Mouse (Mus musculus): Measurements from ENCODE around the gene Jsrp1. TPM values are rescaled to one million over a fixed set of nuclear protein-coding genes. Genes with fewer than 3 reads are reported as not detected.

Jsrp1 gene
- total and polyA plus RNA-seq, 3 experiments: 0.39 TPM; not detected in 2

DNA sequence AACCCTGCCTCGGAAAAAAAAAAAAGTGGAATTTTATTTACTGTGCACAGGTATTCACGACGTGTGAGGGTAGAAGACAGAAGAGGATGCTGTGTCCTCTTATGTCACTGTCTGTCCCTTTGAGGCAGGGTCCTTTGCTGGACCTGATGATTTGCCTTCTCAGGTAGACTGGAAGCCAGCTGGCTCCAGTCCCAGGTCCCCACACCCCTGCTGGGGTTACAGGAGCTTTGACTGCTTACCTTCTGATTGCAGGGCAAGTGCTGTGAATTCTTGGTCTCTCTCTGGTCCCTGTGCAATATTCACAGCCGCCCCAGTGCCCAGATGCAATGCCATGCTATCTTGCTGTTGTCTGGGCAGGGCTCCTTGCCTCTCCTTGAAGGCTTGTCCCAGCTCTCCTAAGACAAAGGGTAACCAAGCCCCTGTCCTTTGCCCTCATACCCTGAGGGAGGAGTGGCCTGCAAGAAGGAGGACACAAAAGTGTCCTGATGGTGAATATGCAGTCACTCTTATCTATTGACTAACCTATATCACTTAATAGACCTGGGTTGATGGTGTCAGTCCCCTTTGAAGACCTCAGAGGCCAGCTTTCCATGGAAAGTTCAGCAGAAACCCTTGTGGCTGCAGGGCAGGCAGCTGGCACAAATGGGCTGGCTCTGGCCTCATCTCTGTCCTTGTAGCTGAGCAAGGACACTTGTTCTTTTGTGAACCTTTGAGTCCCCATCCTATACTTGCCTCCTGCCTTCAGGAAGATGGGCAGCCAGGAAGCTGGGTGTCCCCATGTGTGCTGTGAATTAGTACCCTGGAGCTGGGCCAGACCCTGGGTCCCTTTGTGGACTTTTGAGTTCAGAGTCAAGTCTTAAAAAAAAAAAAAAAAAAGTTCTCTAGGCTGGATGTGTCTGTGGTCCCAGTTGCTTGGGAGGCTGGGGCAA lies 52.4 kb downstream of the Jsrp1 start:
- Histone ChIP-seq H3K9ac (ENCODE audit: control insufficient read depth, low read depth, low read length, poor library complexity, severe bottlenecking) (no peak overlapping the region), H3K4me3 (ENCODE audit: control insufficient read depth in 1 of 2, insufficient read depth in 1 of 2, low read depth in 2 of 2, low read length in 2 of 2) (no peak overlapping the region), H3K79me2 (ENCODE audit: control insufficient read depth, insufficient read depth, low read length, poor library complexity) (peaks cover 80% of the 10 kb centered on the region), H3K36me3 (ENCODE audit: control insufficient read depth in 1 of 2, insufficient read depth in 2 of 2, low read length in 2 of 2) (peaks cover 4 to 11% of the 10 kb centered on the region in 2 experiments), H3K9me3 (replicated peaks; ENCODE audit: insufficient read depth, low read length) (no peaks in the 10 kb centered on the region), H3K27me3 (ENCODE audit: control insufficient read depth in 1 of 2, insufficient read depth in 2 of 2, low read length in 2 of 2) (no peaks in the 10 kb centered on the region), H3K27ac (ENCODE audit: control insufficient read depth, low read depth, low read length) (no peak overlapping the region), H3K4me1 (ENCODE audit: control insufficient read depth in 1 of 2, insufficient read depth in 2 of 2, low read length in 2 of 2) (peaks cover 3 to 19% of the 10 kb centered on the region in 2 experiments)
- no peak for TF ChIP-seq SIN3A (IDR thresholded peaks at IDR 0.05; ENCODE audit: low read length)
- no peak for DNase-seq (ENCODE audit: low read depth, low spot score)

DNA sequence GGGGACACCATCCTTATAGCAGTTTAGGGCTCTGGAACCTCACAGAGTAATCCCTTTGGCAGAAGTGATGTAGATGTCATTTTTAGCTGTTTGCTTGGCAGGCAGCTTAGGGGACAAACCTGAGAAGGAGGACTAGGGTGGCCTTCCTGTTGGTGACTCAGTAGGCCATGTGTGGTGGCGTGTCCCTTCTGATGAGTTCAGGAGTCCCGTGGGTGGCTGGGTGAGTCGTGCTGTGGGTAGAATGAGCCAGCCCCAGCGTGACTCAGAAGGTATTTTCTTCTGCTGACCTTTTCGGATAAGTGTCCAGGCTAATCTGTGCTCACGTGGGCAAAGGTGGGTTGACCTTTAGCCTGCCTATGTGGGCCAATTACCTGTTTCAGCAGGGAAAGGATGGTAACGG lies 54.6 kb downstream of the Jsrp1 start:
- TF ChIP-seq JUND (IDR thresholded peaks at IDR 0.05; ENCODE audit: low read depth, low read length): no peak
- TF ChIP-seq NELFE (IDR thresholded peaks at IDR 0.05; ENCODE audit: low read depth, low read length): no peak
- TF ChIP-seq MAX (IDR thresholded peaks at IDR 0.05; ENCODE audit: low read length): no peak
- TF ChIP-seq USF2 (IDR thresholded peaks at IDR 0.05; ENCODE audit: borderline replicate concordance in 1 of 2, insufficient read depth in 1 of 2, low read depth in 1 of 2, low read length in 2 of 2): 0 out of 4 replicates have a peak, but pooled peaks of 1 of the 2 experiments have one; percentile 4
- no peak for TF ChIP-seq MXI1 (IDR thresholded peaks at IDR 0.05; ENCODE audit: low read depth, low read length)
- H3K79me2 ChIP-seq (ENCODE audit: control insufficient read depth, insufficient read depth, low read length, poor library complexity): peaks cover 84% of the 10 kb centered on the region
- peaks cover 6 to 26% of the 10 kb centered on the region in 2 experiments for H3K4me1 ChIP-seq (ENCODE audit: control insufficient read depth in 1 of 2, insufficient read depth in 2 of 2, low read length in 2 of 2)
- no peak for DNase-seq (ENCODE audit: low read depth, low spot score)
- no peak overlapping the region for H3K27ac ChIP-seq (ENCODE audit: control insufficient read depth, low read depth, low read length)
- no peak overlapping the region for H3K9ac ChIP-seq (ENCODE audit: control insufficient read depth, low read depth, low read length, poor library complexity, severe bottlenecking)
- H3K36me3 ChIP-seq (ENCODE audit: control insufficient read depth in 1 of 2, insufficient read depth in 2 of 2, low read length in 2 of 2): peaks cover 4 to 8% of the 10 kb centered on the region in 2 experiments
- H3K4me3 ChIP-seq (ENCODE audit: control insufficient read depth in 1 of 2, insufficient read depth in 1 of 2, low read depth in 2 of 2, low read length in 2 of 2): no peak overlapping the region
- no peaks in the 10 kb centered on the region for H3K9me3 ChIP-seq (replicated peaks; ENCODE audit: insufficient read depth, low read length)
- H3K27me3 ChIP-seq (ENCODE audit: control insufficient read depth in 1 of 2, insufficient read depth in 2 of 2, low read length in 2 of 2): no peaks in the 10 kb centered on the region

Other genes with a start within 250 kb of the Jsrp1 start
- 30.0 and 37.1 TPM in 2 replicates for gene Klf16, start 236.2 kb downstream of the Jsrp1 start, total RNA-seq (2012; rRNA removed)
- 10 to 100 TPM in 1 of 2 experiments, not detected in 1; 51.1 TPM for gene Klf16, start 236.2 kb downstream of the Jsrp1 start, polyA plus RNA-seq (2012; ENCODE audit: insufficient read depth in 1 of 2, insufficient read length in 2 of 2, low read depth in 1 of 2, low replicate concordance in 2 of 2, missing spikeins in 1 of 2)
- 89.6 and 98.5 TPM in 2 replicates for gene Abhd17a, start 223.2 kb downstream of the Jsrp1 start, total RNA-seq (2012; rRNA removed)
- 100 to 1,000 TPM in 1 of 2 experiments, 10 to 100 TPM in 1; 96.2 to 136 TPM for gene Abhd17a, start 223.2 kb downstream of the Jsrp1 start, polyA plus RNA-seq (2012; ENCODE audit: insufficient read depth in 1 of 2, insufficient read length in 2 of 2, low read depth in 1 of 2, low replicate concordance in 2 of 2, missing spikeins in 1 of 2)
- 34.2 and 36.5 TPM in 2 replicates for gene Scamp4, start 210.6 kb downstream of the Jsrp1 start, total RNA-seq (2012; rRNA removed)
- 100 to 1,000 TPM in 1 of 2 experiments, not detected in 1; 140 TPM for gene Scamp4, start 210.6 kb downstream of the Jsrp1 start, polyA plus RNA-seq (2012; ENCODE audit: insufficient read depth in 1 of 2, insufficient read length in 2 of 2, low read depth in 1 of 2, low replicate concordance in 2 of 2, missing spikeins in 1 of 2)
- gene Adat3, start 210.6 kb downstream of the Jsrp1 start, total RNA-seq (2012; rRNA removed): 7.2 and 7.7 TPM in 2 replicates
- gene Adat3, start 210.6 kb downstream of the Jsrp1 start, polyA plus RNA-seq (2012; ENCODE audit: insufficient read depth in 1 of 2, insufficient read length in 2 of 2, low read depth in 1 of 2, low replicate concordance in 2 of 2, missing spikeins in 1 of 2): 1 to 10 TPM in 1 of 2 experiments, not detected in 1; 7.4 TPM
- gene Gm49322, start 207.5 kb downstream of the Jsrp1 start, total RNA-seq (2012; rRNA removed): 1.4 and 1.8 TPM in 2 replicates
- gene Gm49322, start 207.5 kb downstream of the Jsrp1 start, polyA plus RNA-seq (2012; ENCODE audit: insufficient read depth in 1 of 2, insufficient read length in 2 of 2, low read depth in 1 of 2, low replicate concordance in 2 of 2, missing spikeins in 1 of 2): 1 to 10 TPM in 1 of 2 experiments, not detected in 1; 2.1 TPM
- gene Csnk1g2, start 190.7 kb downstream of the Jsrp1 start, total RNA-seq (2012; rRNA removed): 125 and 132 TPM in 2 replicates
- 100 to 1,000 TPM in 1 of 2 experiments, not detected in 1; 231 TPM for gene Csnk1g2, start 190.7 kb downstream of the Jsrp1 start, polyA plus RNA-seq (2012; ENCODE audit: insufficient read depth in 1 of 2, insufficient read length in 2 of 2, low read depth in 1 of 2, low replicate concordance in 2 of 2, missing spikeins in 1 of 2)
- gene Btbd2, start 156.4 kb downstream of the Jsrp1 start, total RNA-seq (2012; rRNA removed): 35.4 and 43.1 TPM in 2 replicates
- gene Btbd2, start 156.4 kb downstream of the Jsrp1 start, polyA plus RNA-seq (2012; ENCODE audit: insufficient read depth in 1 of 2, insufficient read length in 2 of 2, low read depth in 1 of 2, low replicate concordance in 2 of 2, missing spikeins in 1 of 2): 10 to 100 TPM in 1 of 2 experiments, not detected in 1; 81.8 TPM
- gene Mknk2, start 135.4 kb downstream of the Jsrp1 start, total RNA-seq (2012; rRNA removed): 68.6 and 87.1 TPM in 2 replicates
- 100 to 1,000 TPM in 1 of 2 experiments, 10 to 100 TPM in 1; 47.4 to 184 TPM for gene Mknk2, start 135.4 kb downstream of the Jsrp1 start, polyA plus RNA-seq (2012; ENCODE audit: insufficient read depth in 1 of 2, insufficient read length in 2 of 2, low read depth in 1 of 2, low replicate concordance in 2 of 2, missing spikeins in 1 of 2)
- 38.3 and 38.7 TPM in 2 replicates for gene Mob3a, start 111.5 kb downstream of the Jsrp1 start, total RNA-seq (2012; rRNA removed)
- gene Mob3a, start 111.5 kb downstream of the Jsrp1 start, polyA plus RNA-seq (2012; ENCODE audit: insufficient read depth in 1 of 2, insufficient read length in 2 of 2, low read depth in 1 of 2, low replicate concordance in 2 of 2, missing spikeins in 1 of 2): 10 to 100 TPM in 1 of 2 experiments, not detected in 1; 63.4 TPM
- gene Izumo4, start 111.3 kb downstream of the Jsrp1 start, total RNA-seq (2012; rRNA removed): 1.0 and 1.5 TPM in 2 replicates
- gene Izumo4, start 111.3 kb downstream of the Jsrp1 start, polyA plus RNA-seq (2012; ENCODE audit: insufficient read depth in 1 of 2, insufficient read length in 2 of 2, low read depth in 1 of 2, low replicate concordance in 2 of 2, missing spikeins in 1 of 2): 1 to 10 TPM in 1 of 2 experiments, not detected in 1; 3.8 TPM
- 29.6 and 32.7 TPM in 2 replicates for gene Ap3d1, start 71.2 kb downstream of the Jsrp1 start, total RNA-seq (2012; rRNA removed)
- 100 to 1,000 TPM in 1 of 2 experiments, 10 to 100 TPM in 1; 54.5 to 260 TPM for gene Ap3d1, start 71.2 kb downstream of the Jsrp1 start, polyA plus RNA-seq (2012; ENCODE audit: insufficient read depth in 1 of 2, insufficient read length in 2 of 2, low read depth in 1 of 2, low replicate concordance in 2 of 2, missing spikeins in 1 of 2)
- 14.7 and 15.0 TPM in 2 replicates for gene Dot1l, start 58.3 kb downstream of the Jsrp1 start, total RNA-seq (2012; rRNA removed)
- 10 to 100 TPM in 1 of 2 experiments, not detected in 1; 70.6 TPM for gene Dot1l, start 58.3 kb downstream of the Jsrp1 start, polyA plus RNA-seq (2012; ENCODE audit: insufficient read depth in 1 of 2, insufficient read length in 2 of 2, low read depth in 1 of 2, low replicate concordance in 2 of 2, missing spikeins in 1 of 2)
- gene Sf3a2, start 15.3 kb downstream of the Jsrp1 start, total RNA-seq (2012; rRNA removed): 50.4 and 52.0 TPM in 2 replicates
- 100 to 1,000 TPM in 1 of 2 experiments, not detected in 1; 210 TPM for gene Sf3a2, start 15.3 kb downstream of the Jsrp1 start, polyA plus RNA-seq (2012; ENCODE audit: insufficient read depth in 1 of 2, insufficient read length in 2 of 2, low read depth in 1 of 2, low replicate concordance in 2 of 2, missing spikeins in 1 of 2)
- 79.8 and 86.9 TPM in 2 replicates for gene Plekhj1, start 14.9 kb downstream of the Jsrp1 start, total RNA-seq (2012; rRNA removed)
- 100 to 1,000 TPM in 1 of 2 experiments, not detected in 1; 217 TPM for gene Plekhj1, start 14.9 kb downstream of the Jsrp1 start, polyA plus RNA-seq (2012; ENCODE audit: insufficient read depth in 1 of 2, insufficient read length in 2 of 2, low read depth in 1 of 2, low replicate concordance in 2 of 2, missing spikeins in 1 of 2)
- 0.42 and 0.59 TPM in 2 replicates for gene Amh, start 8.3 kb downstream of the Jsrp1 start, total RNA-seq (2012; rRNA removed)
- gene Amh, start 8.3 kb downstream of the Jsrp1 start, polyA plus RNA-seq (2012; ENCODE audit: insufficient read depth in 1 of 2, insufficient read length in 2 of 2, low read depth in 1 of 2, low replicate concordance in 2 of 2, missing spikeins in 1 of 2): 1 to 10 TPM in 1 of 2 experiments, not detected in 1; 1.1 TPM
- 983 and 1,061 TPM in 2 replicates for gene Oaz1, start 13.2 kb upstream of the Jsrp1 start, total RNA-seq (2012; rRNA removed)
- gene Oaz1, start 13.2 kb upstream of the Jsrp1 start, polyA plus RNA-seq (2012; ENCODE audit: insufficient read depth in 1 of 2, insufficient read length in 2 of 2, low read depth in 1 of 2, low replicate concordance in 2 of 2, missing spikeins in 1 of 2): 1,000 to 10,000 TPM in 1 of 2 experiments, not detected in 1; 1,528 TPM
- gene Lingo3, start 30.5 kb upstream of the Jsrp1 start, total RNA-seq (2012; rRNA removed): not detected in 2 replicates
- gene Lingo3, start 30.5 kb upstream of the Jsrp1 start, polyA plus RNA-seq (2012; ENCODE audit: insufficient read depth in 1 of 2, insufficient read length in 2 of 2, low read depth in 1 of 2, low replicate concordance in 2 of 2, missing spikeins in 1 of 2): not detected
- 616 and 637 TPM in 2 replicates for gene Lsm7, start 41.7 kb upstream of the Jsrp1 start, total RNA-seq (2012; rRNA removed)
- gene Lsm7, start 41.7 kb upstream of the Jsrp1 start, polyA plus RNA-seq (2012; ENCODE audit: insufficient read depth in 1 of 2, insufficient read length in 2 of 2, low read depth in 1 of 2, low replicate concordance in 2 of 2, missing spikeins in 1 of 2): 100 to 1,000 TPM in 1 of 2 experiments, not detected in 1; 246 TPM
- 38.6 and 52.0 TPM in 2 replicates for gene Sppl2b, start 41.8 kb upstream of the Jsrp1 start, total RNA-seq (2012; rRNA removed)
- 10 to 100 TPM in 1 of 2 experiments, not detected in 1; 65.9 TPM for gene Sppl2b, start 41.8 kb upstream of the Jsrp1 start, polyA plus RNA-seq (2012; ENCODE audit: insufficient read depth in 1 of 2, insufficient read length in 2 of 2, low read depth in 1 of 2, low replicate concordance in 2 of 2, missing spikeins in 1 of 2)
- 0.07 and 0.15 TPM in 2 replicates for gene Tmprss9, start 58.4 kb upstream of the Jsrp1 start, total RNA-seq (2012; rRNA removed)
- gene Tmprss9, start 58.4 kb upstream of the Jsrp1 start, polyA plus RNA-seq (2012; ENCODE audit: insufficient read depth in 1 of 2, insufficient read length in 2 of 2, low read depth in 1 of 2, low replicate concordance in 2 of 2, missing spikeins in 1 of 2): under 1 TPM in 1 of 2 experiments, not detected in 1; 0.25 TPM
- 349 and 366 TPM in 2 replicates for gene Timm13, start 87.5 kb upstream of the Jsrp1 start, total RNA-seq (2012; rRNA removed)
- 100 to 1,000 TPM; 329 to 645 TPM for gene Timm13, start 87.5 kb upstream of the Jsrp1 start, polyA plus RNA-seq (2012; ENCODE audit: insufficient read depth in 1 of 2, insufficient read length in 2 of 2, low read depth in 1 of 2, low replicate concordance in 2 of 2, missing spikeins in 1 of 2)
- gene Lmnb2, start 104.7 kb upstream of the Jsrp1 start, total RNA-seq (2012; rRNA removed): 28.4 and 32.8 TPM in 2 replicates
- gene Lmnb2, start 104.7 kb upstream of the Jsrp1 start, polyA plus RNA-seq (2012; ENCODE audit: insufficient read depth in 1 of 2, insufficient read length in 2 of 2, low read depth in 1 of 2, low replicate concordance in 2 of 2, missing spikeins in 1 of 2): 10 to 100 TPM in 1 of 2 experiments, not detected in 1; 29.9 TPM
- gene Gadd45b, start 116.6 kb upstream of the Jsrp1 start, total RNA-seq (2012; rRNA removed): 13.3 and 13.4 TPM in 2 replicates
- 10 to 100 TPM in 1 of 2 experiments, not detected in 1; 10.1 TPM for gene Gadd45b, start 116.6 kb upstream of the Jsrp1 start, polyA plus RNA-seq (2012; ENCODE audit: insufficient read depth in 1 of 2, insufficient read length in 2 of 2, low read depth in 1 of 2, low replicate concordance in 2 of 2, missing spikeins in 1 of 2)
- 0.92 and 1.3 TPM in 2 replicates for gene Gng7, start 201.4 kb upstream of the Jsrp1 start, total RNA-seq (2012; rRNA removed)
- 1 to 10 TPM in 1 of 2 experiments, not detected in 1; 6.2 TPM for gene Gng7, start 201.4 kb upstream of the Jsrp1 start, polyA plus RNA-seq (2012; ENCODE audit: insufficient read depth in 1 of 2, insufficient read length in 2 of 2, low read depth in 1 of 2, low replicate concordance in 2 of 2, missing spikeins in 1 of 2)
- gene Diras1, start 212.2 kb upstream of the Jsrp1 start, total RNA-seq (2012; rRNA removed): not detected in 2 replicates
- gene Diras1, start 212.2 kb upstream of the Jsrp1 start, polyA plus RNA-seq (2012; ENCODE audit: insufficient read depth in 1 of 2, insufficient read length in 2 of 2, low read depth in 1 of 2, low replicate concordance in 2 of 2, missing spikeins in 1 of 2): under 1 TPM in 1 of 2 experiments, not detected in 1; 0.04 TPM
- gene Slc39a3, start 223.9 kb upstream of the Jsrp1 start, total RNA-seq (2012; rRNA removed): 14.8 and 19.5 TPM in 2 replicates
- 10 to 100 TPM in 1 of 2 experiments, not detected in 1; 15.6 TPM for gene Slc39a3, start 223.9 kb upstream of the Jsrp1 start, polyA plus RNA-seq (2012; ENCODE audit: insufficient read depth in 1 of 2, insufficient read length in 2 of 2, low read depth in 1 of 2, low replicate concordance in 2 of 2, missing spikeins in 1 of 2)
- gene Sgta, start 246.7 kb upstream of the Jsrp1 start, total RNA-seq (2012; rRNA removed): 100 and 101 TPM in 2 replicates
- gene Sgta, start 246.7 kb upstream of the Jsrp1 start, polyA plus RNA-seq (2012; ENCODE audit: insufficient read depth in 1 of 2, insufficient read length in 2 of 2, low read depth in 1 of 2, low replicate concordance in 2 of 2, missing spikeins in 1 of 2): 1,000 to 10,000 TPM in 1 of 2 experiments, 100 to 1,000 TPM in 1; 152 to 1,019 TPM